Mouse (Mus musculus): ENCODE data around the gene Fam3b.

The Fam3b gene

DNA sequence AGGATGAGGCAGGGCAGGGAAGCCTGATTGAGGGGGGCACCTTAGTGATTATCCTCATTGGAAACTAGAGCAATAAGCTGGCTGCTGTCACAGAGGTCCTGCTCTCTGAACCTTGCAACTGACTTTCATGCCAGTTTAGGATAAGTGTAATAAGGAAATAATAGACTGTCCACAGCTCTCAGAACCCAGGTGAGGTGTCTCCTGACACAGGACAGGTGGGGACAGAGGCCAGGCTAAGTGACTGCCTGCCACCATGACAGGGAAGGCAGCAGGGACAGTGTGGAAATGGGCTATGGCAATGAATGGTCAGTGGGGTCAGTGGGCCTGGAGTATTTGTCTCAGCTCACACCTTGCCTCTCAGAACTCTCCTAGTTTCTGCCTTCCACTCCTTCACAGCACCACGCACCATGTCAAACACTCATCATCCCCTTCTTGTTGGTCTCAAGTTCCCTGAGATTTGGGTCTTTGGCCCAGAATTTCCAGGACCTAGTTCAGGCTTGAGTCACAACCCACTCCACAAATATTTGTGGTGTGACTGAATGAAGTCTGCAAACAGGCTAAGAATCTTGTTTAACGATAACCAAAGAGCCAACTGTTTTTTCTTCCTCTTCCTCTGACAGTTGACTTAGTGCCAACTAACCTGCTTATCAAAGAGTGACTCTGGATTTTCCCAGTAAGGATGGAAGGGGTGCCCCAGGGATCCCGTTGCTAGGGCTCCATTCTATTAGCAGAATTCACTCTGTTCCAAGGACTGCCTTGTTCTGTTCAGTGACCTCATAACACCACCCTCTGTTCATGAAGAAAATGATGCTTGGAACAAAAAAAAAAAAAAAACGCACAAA lies at the start of gene Fam3b:
Gene Fam3b (minus strand): TSS at position 718 of the 842 bp plus-strand sequence.
- no peak for DNase-seq

DNA sequence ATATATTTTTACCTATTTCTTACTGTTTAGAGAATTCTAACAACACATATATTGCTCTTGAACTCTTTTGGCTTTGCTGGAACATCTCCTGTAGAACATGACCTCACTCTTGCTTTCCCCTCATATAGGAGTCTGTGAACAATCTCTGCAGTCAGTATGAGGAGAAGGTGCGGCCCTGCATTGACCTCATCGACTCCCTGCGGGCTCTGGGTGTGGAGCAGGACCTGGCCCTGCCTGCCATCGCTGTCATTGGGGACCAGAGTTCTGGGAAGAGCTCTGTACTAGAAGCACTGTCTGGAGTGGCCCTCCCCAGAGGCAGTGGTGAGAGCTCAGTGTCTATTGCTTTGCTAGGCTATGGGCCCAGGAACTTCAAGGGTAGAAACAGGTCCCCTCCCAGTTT lies 29.7 kb upstream of the Fam3b start:
- no peak for DNase-seq

GRCm38 (mm10) chr16:97536859-97537258 lies 22.2 kb upstream of the Fam3b start:
- no peak for DNase-seq

DNA sequence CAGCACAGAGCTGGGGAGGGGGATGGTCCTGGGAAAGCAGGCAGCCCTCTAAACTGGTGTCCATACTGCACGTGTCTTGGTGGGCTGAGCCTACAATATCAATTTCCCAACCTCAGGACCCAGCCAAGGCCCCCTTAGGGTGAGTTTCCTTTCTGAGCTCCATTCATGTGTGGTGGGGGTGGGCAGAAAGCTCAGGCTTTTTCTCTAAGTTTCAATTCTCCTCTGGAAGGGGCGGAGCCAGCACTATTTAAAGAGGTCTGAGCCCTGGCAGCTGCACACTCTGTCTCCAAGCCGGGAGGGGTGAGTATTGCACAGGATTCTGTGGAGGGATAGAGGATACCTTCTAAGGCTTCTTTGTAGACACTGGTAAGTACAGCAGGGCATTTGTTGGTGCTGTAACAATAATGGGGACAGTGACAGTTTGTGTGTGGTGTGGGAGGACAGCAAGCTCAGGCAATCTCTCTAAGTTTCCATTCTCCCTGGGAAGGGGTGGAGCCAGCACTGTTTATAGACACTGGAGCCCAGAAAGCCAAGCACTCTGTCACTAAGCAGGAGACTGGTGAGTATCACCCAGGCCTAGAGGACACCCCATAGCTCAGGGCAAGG lies 21.3 kb upstream of the Fam3b start:
- peak; percentile 64 for DNase-seq

- peak; percentile 23 for DNase-seq
Observed at GRCm38 (mm10) chr16:97534876-97535461, 20.4 kb upstream of the Fam3b start.

DNA sequence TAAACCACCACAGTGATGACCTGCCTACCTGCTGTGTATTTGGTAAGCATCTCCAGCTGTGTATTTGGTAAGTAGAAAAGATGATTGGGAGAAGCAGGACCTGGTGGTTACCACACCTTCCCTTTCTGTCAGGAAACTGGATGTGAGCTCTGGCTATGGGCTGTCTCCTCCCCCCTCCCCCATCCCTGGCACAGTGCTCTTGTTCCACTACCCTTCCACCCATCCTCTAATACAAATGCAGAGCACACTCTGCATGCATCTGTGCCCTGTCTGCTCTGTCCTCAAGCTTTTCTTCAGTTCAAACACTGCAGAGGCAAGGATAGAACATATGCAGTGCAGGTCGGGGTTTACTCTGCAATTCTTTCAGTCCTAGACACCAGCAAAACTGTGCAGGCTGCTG lies 19.8 kb upstream of the Fam3b start:
- DNase-seq = no peak

DNA sequence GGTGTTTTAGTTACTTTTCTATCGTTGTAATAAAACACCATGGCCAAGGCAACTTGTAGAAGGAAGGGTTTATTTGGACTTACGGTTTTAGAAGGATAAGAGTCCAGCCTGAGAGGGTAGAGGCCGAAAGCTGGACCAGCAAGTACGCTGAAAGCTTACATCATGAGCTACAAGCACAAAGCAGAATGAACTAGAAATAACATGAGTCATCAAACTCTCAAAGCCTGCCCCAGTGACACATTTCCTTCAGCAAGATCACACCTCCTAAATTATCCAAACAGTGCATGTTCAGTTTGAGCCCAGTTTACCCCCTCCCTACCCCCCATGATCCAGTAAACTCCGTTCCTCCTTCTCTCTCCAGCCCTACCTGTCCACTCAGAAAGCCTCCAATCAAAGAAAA lies 19.1 kb upstream of the Fam3b start:
- no peak for DNase-seq

DNA sequence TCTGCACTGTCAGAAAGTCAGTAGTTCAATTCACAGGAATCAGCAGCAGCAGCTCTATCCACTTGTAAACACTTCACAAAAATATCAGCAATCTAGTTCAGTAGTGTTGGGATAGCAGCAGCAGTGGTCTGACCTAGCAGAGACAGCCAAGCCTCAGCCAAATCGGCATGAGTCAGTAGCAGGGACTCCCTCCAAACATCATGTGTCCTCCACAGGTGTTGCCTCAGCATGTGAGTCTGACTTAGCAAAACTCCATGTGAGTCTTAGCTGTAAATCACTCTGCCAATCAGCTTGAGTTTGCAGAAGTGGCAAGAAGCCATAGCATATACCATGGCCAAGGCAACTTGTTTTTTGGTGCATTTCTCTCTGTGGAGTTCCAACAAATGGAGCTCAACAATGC lies 18.5 kb upstream of the Fam3b start:
- peak; percentile 5 for DNase-seq

GRCm38 (mm10) chr16:97529241-97529640 lies 14.6 kb upstream of the Fam3b start:
- no peak for DNase-seq

GRCm38 (mm10) chr16:97523024-97523423 lies 8.4 kb upstream of the Fam3b start:
- DNase-seq = peak; percentile 38

GRCm38 (mm10) chr16:97521983-97522382 lies 7.4 kb upstream of the Fam3b start:
- DNase-seq = no peak

DNA sequence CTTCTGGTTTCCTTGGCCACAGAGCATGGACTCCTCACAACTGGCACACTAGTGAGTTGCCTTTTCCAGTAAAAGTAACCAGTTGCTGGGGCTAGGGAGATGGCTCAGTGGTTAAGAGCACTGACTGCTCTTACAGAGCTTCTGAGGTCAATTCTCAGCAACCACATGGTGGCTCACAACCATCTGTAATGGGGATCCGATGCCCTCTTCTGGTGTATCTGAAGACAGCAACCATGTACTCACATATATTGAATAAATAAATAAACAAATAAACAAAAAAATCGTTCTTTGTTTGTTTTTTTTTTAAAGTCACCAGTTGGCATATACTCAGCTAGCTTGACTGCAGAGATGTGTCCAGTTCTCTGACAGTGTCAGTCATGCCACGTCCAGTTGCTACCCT lies 1.7 kb upstream of the Fam3b start:
- no peak for DNase-seq

DNA sequence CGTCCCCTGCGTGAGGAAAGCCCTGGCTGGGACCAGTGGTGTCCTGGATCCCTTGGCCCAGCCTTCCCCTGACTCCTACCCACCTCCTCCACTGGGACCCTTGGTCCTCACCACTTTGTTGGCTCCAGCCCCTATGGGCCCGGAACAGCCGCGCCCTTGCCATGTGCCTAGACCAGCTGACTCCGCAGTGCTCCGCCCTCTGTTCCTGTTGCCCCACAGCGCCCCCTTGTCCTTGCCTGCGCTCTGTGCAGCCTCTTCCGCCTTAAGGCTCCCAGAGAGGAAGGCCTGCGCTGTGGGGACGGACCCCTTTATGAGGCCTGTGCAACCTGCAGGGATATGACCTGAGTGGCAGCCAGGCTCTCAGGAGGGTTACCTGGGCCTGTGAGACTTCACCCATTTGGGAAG lies 2.3 kb downstream of the Fam3b start:
- DNase-seq = peak; percentile 18

DNA sequence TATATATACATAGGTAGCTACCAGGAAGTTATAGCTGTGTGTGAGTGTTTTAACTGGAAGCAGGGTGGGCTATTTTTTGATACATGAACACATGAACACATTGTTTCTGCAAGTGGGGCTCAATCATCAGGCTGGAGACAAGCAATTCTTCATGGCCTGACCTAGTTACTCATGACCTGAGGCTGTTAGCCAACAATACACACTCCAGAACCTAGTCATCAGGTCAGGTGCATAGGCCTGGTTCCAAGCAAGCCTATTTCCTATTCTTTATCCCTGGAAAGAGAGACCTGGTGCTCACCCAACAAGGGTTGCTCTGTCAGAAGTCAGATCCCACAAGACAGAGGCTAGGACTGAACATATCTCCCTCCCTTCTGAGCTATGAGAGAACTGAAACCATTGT lies 3.1 kb downstream of the Fam3b start:
- no peak for DNase-seq

DNA sequence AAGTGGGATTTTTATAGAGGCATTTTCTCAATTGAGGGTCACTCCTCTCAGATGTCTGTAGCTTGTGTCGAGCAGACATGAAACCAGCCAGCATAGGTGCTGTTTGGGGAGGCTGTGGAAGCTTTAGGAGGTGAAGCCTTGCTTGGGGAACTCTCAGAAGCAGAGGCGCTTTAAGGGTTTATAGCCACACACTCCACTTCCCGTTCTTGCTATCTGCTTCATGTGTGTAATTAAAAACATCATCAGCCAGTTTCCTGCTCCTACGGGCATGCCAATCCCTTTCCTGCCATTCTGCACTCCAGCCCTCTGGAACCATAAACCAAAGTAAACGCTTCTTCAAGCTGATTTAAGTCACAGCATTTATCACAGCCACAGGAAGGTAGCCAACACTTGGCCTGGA lies 3.8 kb downstream of the Fam3b start:
- DNase-seq = no peak

- DNase-seq = no peak
Observed at GRCm38 (mm10) chr16:97507783-97508182, 6.8 kb downstream of the Fam3b start.

DNA sequence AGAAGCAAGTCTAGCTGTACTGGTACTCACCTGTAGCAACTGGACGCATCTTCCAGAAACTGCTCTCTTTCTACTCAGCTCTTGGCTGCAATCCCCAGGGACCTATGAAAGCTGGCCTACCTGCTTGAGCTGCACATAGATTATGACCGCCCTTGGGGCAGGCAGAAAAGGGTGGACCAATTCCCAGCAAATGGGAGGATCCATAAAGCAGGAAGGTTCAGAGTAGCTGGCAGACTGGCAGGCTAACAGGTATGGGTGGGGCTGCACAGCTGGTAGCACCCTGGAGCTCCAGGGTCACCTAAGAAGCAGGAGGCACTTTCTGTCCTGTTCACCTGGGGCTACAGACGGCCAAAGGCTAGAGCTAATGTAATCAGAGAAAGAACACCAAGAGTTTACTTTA lies 9.8 kb downstream of the Fam3b start:
- no peak for DNase-seq

- DNase-seq = no peak
Observed at GRCm38 (mm10) chr16:97503849-97504248, 10.8 kb downstream of the Fam3b start.

- no peak for DNase-seq
Observed at GRCm38 (mm10) chr16:97500901-97501300, 13.7 kb downstream of the Fam3b start.

DNA sequence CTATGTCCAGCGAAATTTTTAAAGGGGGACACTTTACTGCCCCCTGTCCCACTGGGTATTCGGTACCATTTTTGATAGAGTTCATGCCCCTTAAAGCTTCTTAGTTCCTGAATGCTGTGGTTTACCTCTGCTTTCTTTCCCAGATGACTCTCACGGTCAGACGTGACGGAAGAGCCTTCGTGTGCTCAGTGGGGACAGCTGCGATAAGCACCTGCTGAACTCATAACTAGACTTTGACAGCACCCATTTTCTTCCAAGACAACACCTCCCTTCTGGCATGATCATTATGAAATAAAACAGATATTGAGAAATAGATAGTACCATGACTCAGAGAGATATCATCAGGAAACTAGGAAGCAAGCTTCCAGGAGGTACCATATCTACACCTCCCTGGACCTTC lies 15.2 kb downstream of the Fam3b start:
- DNase-seq = no peak

- no peak for DNase-seq
Observed at GRCm38 (mm10) chr16:97498139-97498538, 16.5 kb downstream of the Fam3b start.

- no peak for DNase-seq
Observed at GRCm38 (mm10) chr16:97497682-97498081, 16.9 kb downstream of the Fam3b start.

DNA sequence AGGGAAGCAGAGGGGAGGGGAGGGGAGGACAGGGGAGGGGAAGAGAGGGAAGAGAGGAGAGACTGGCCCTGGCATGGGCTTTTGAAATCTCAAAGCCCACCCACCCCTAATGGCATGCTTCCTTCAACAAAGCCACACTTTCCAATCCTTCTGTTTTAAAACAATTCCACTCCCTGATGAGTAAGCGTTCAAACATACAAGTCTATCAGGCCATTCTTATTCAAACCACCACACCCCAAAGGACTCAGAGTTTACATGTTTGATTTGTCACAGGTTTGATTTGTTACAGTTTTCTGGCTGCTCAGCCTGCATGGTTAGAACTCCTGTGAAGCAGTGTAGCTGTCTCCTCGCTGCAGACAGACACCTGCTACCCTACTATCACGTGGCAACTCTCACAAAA lies 18.6 kb downstream of the Fam3b start:
- no peak for DNase-seq

- DNase-seq = no peak
Observed at GRCm38 (mm10) chr16:97492369-97492768, 22.2 kb downstream of the Fam3b start.
